ENCODE assay signal across 8 mouse cellular contexts in genomic region chr10:8529173-8529572, GRCm38 (mm10). TPM values are rescaled to one million over a fixed set of nuclear protein-coding genes. Genes with fewer than 3 reads are reported as not detected.
DNase-seq lines count a peak whose midpoint lies in the region; ATAC-seq and TF ChIP-seq lines count a peak whose summit lies in the region.

No protein-coding gene starts in this region.

- no peaks in the 10 kb centered on the region for H3K27me3 ChIP-seq in Patski
- no peaks in the 10 kb centered on the region for H3K27me3 ChIP-seq in limb, embryonic 11.5 days (ENCODE audit: control insufficient read depth, insufficient read depth, low read length)

- TF ChIP-seq CTCF in left cerebral cortex, adult 2 months (IDR thresholded peaks at IDR 0.05) = peak; percentile 48
- TF ChIP-seq CTCF in Patski (IDR thresholded peaks at IDR 0.05) = peak; percentile 52

- DNase-seq in cerebellum, postnatal 14 days = peak; percentile 50 to 68
- no peak for DNase-seq in cerebellum, adult 11-12 months
- DNase-seq in left cerebral cortex, adult 2 months (ENCODE audit: extremely low spot score in 1 of 2, low spot score in 2 of 2) = no peak
- DNase-seq in left cerebral cortex, adult 9 months (ENCODE audit: low spot score in 2 of 2) = no peak
- DNase-seq in Patski (ENCODE audit: low read depth, low spot score) = no peak
- peak; percentile 61 for DNase-seq in limb, embryonic 11.5 days (ENCODE audit: low spot score)
- DNase-seq in spleen, adult 18-20 months = no peak

- no peaks in the 10 kb centered on the region for H3K9me3 ChIP-seq in limb, embryonic 11.5 days (ENCODE audit: control insufficient read depth, low read length)

- no peak overlapping the region for H3K4me2 ChIP-seq in limb, embryonic 11.5 days (ENCODE audit: low read depth, severe bottlenecking)

- POLR2A ChIA-PET in Patski (lab: Charles Lee) = interaction anchor here (0.6 kb wide), 1 partner anchor 323 kb away, joined by 3 read pairs; no protein-coding TSS in a partner anchor

- no peak for ATAC-seq in Patski
- no peak for ATAC-seq in limb, embryonic 11.5 days (ENCODE audit: insufficient number of reproducible peaks, low FRiP score, low TSS enrichment, low read depth)
- no peak for ATAC-seq in megakaryocyte-erythroid progenitor cell, adult 5-6 weeks (replicated peaks; ENCODE audit: low FRiP score, low TSS enrichment, poor library complexity, severe bottlenecking)

- intact Hi-C loops in left cerebral cortex, adult 2 months (cut with DNase I) = loop anchor here (2.0 kb wide), 1 partner anchor 186 kb away; no protein-coding TSS in a partner anchor

- H3K27ac ChIP-seq in left cerebral cortex, adult 2 months = no peak overlapping the region
- no peak overlapping the region for H3K27ac ChIP-seq in limb, embryonic 11.5 days (replicated peaks; ENCODE audit: low read depth, low read length)

- H3K9ac ChIP-seq in limb, embryonic 11.5 days (ENCODE audit: low read length) = no peak overlapping the region

- in situ Hi-C loops in Patski (cut with MboI; ENCODE audit: low pct_unique_long_range_greater_than_20kb) = loop anchor here (5.0 kb wide), 1 partner anchor 188 kb away; no protein-coding TSS in a partner anchor

- CTCF ChIA-PET in Patski (lab: Charles Lee) = no interaction called here

- H3K36me3 ChIP-seq in limb, embryonic 11.5 days (ENCODE audit: control insufficient read depth, insufficient read depth, low read length) = no peaks in the 10 kb centered on the region

- WGBS in limb, embryonic 11.5 days = 34% methylated on average over 7 of the region's 7 CpGs

- H3K4me3 ChIP-seq in left cerebral cortex, adult 2 months = no peak overlapping the region
- no peak overlapping the region for H3K4me3 ChIP-seq in limb, embryonic 11.5 days (ENCODE audit: low read depth, low read length)

- no peaks in the 10 kb centered on the region for H3K4me1 ChIP-seq in limb, embryonic 11.5 days (ENCODE audit: control insufficient read depth, insufficient read depth, low read length)

RNA-seq across cellular contexts. Expression of gene Ust, which starts 10.5 kb away (rescaled TPM):
- 10 to 100 TPM; 16.9 to 22.6 TPM for total RNA-seq in left cerebral cortex, adult 2 months (2021)
- polyA plus RNA-seq in Patski (2021) = 4.7 TPM
- 5.9 and 6.4 TPM in 2 replicates for polyA plus RNA-seq in limb, embryonic 11.5 days (2014; fragmentation: Nextera tagmentation; extraction: Ambion mirVana)
- 0.32 TPM in 1 of 2 replicates, not detected in the other for total RNA-seq in megakaryocyte-erythroid progenitor cell, adult 5-6 weeks (2014; fragmentation: Nextera tagmentation)
- total RNA-seq in megakaryocyte-erythroid progenitor cell, adult 5-6 weeks (2017) = 0.08 TPM in 1 of 2 replicates, not detected in the other

Comparison
In these comparisons a context has a peak if more than half of its experiments do, and no peak if none do; other contexts are left out.
1. DNase-seq: peak in cerebellum, postnatal 14 days (2 of 2) and limb, embryonic 11.5 days (single experiment); none in cerebellum, adult 11-12 months (single experiment), left cerebral cortex, adult 2 months (0 of 2), left cerebral cortex, adult 9 months (0 of 2), Patski (single experiment) and spleen, adult 18-20 months (0 of 2).
2. RNA of gene Ust, which starts 10.5 kb away (total RNA-seq): 16.9 to 22.6 TPM in left cerebral cortex, adult 2 months; 0.08 to 0.32 TPM in megakaryocyte-erythroid progenitor cell, adult 5-6 weeks; every median in the first group is over 10 times any median in the second.